Mouse (Mus musculus) C2C12 (cell line): ENCODE results near the gene Fam193b. TPM values are rescaled to one million over a fixed set of nuclear protein-coding genes. Genes with fewer than 3 reads are reported as not detected.
"Not testable (repeated sequence)": the region's sequence is repeated elsewhere in the genome, so short reads cannot be mapped to it uniquely, and the experiment has no call there.

Experiments used
- H3K27me3 ChIP-seq: one replicate; pipeline ENCODE4 v1.6.1; 2011; ENCODE audit not compliant: control insufficient read depth, insufficient read depth, insufficient read length
- H3K36me3 ChIP-seq: one replicate; pipeline ENCODE4 v1.6.1; 2011; ENCODE audit not compliant: control insufficient read depth, insufficient read depth
- H3K4me3 ChIP-seq: one replicate; pipeline ENCODE4 v1.5.1; 2011; ENCODE audit warnings: mild to moderate bottlenecking, control low read depth; ENCODE audit not compliant: poor library complexity, insufficient read depth, severe bottlenecking
- H3K79me2 ChIP-seq: one replicate; pipeline ENCODE4 v1.6.1; 2011; ENCODE audit not compliant: control insufficient read depth, insufficient read depth
- H3K79me3 ChIP-seq: one replicate; pipeline ENCODE4 v1.6.1; 2011; ENCODE audit warnings: low read depth, control low read depth
- H3ac ChIP-seq: one replicate; pipeline ENCODE3; 2011; ENCODE audit warnings: low read depth; ENCODE audit not compliant: control insufficient read depth, insufficient read length
- CEBPB ChIP-seq: IDR thresholded peaks from one replicate; pipeline ENCODE4 v1.6.1; 2011; ENCODE audit warnings: low read depth, mild to moderate bottlenecking, control low read depth, moderate library complexity
- CTCF ChIP-seq: IDR thresholded peaks from one replicate; pipeline ENCODE4 v1.5.1; 2011; ENCODE audit not compliant: control insufficient read depth, insufficient read depth, insufficient read length
- FOSL1 ChIP-seq: IDR thresholded peaks from one replicate; pipeline ENCODE4 v1.8.0; 2011; ENCODE audit warnings: mild to moderate bottlenecking, low read length; ENCODE audit not compliant: poor library complexity, insufficient read depth, severe bottlenecking
- MAX ChIP-seq: IDR thresholded peaks from one replicate; pipeline ENCODE4 v1.6.1; 2011; ENCODE audit warnings: mild to moderate bottlenecking, control low read depth
- MYOD1 ChIP-seq: IDR thresholded peaks from one replicate; pipeline ENCODE4 v1.6.1; 2011; ENCODE audit warnings: low read depth; ENCODE audit not compliant: control insufficient read depth, insufficient read length
- MYOG ChIP-seq: IDR thresholded peaks from one replicate; pipeline ENCODE4 v1.6.1; 2011; ENCODE audit not compliant: control insufficient read depth, insufficient read length; ENCODE audit errors: extremely low read depth
- USF1 ChIP-seq: IDR thresholded peaks from one replicate; pipeline ENCODE4 v1.6.1; 2011; ENCODE audit warnings: low read depth, mild to moderate bottlenecking, control low read depth, moderate library complexity
- polyA plus RNA-seq: library from polyadenylated mRNA; unstranded; fragments of >200 nt; fragmentation: generic; extraction: Trizol; gene quantifications from one replicate; pipeline ENCODE4 v1.2.1, GENCODE M21; 2012; ENCODE audit warnings: missing spikeins

The Fam193b gene
- polyA plus RNA-seq, 1 experiment: 15.9 TPM

- no peak overlapping the region for H3ac ChIP-seq
- H3K79me2 ChIP-seq: peaks cover 51% of the 10 kb centered on the region
- H3K79me3 ChIP-seq: peaks cover 18% of the 10 kb centered on the region
- H3K4me3 ChIP-seq: no peak overlapping the region
- no peaks in the 10 kb centered on the region for H3K27me3 ChIP-seq
- no peak for TF ChIP-seq MAX
- TF ChIP-seq CTCF: no peak
- TF ChIP-seq USF1: no peak
- TF ChIP-seq CEBPB: no peak
- no peak for TF ChIP-seq MYOD1
- TF ChIP-seq MYOG: no peak
- no peak for TF ChIP-seq FOSL1
- H3K36me3 ChIP-seq: peaks cover 41% of the 10 kb centered on the region
These were observed 25.9 kb upstream of the Fam193b start for GRCm38 (mm10) chr13:55596802-55597201.

GRCm38 (mm10) chr13:55595375-55595774, 24.5 kb upstream of the Fam193b start:
- no peak overlapping the region for H3ac ChIP-seq
- H3K79me2 ChIP-seq: peaks cover 38% of the 10 kb centered on the region
- no peaks in the 10 kb centered on the region for H3K27me3 ChIP-seq
- H3K79me3 ChIP-seq: peaks cover 18% of the 10 kb centered on the region
- no peak for TF ChIP-seq USF1
- no peak for TF ChIP-seq MAX
- TF ChIP-seq CTCF: no peak
- no peak for TF ChIP-seq FOSL1
- no peak for TF ChIP-seq MYOG
- no peak for TF ChIP-seq MYOD1
- TF ChIP-seq CEBPB: no peak
- H3K4me3 ChIP-seq: no peak overlapping the region
- peaks cover 41% of the 10 kb centered on the region for H3K36me3 ChIP-seq

GRCm38 (mm10) chr13:55593254-55593747, 22.4 kb upstream of the Fam193b start:
- Histone ChIP-seq H3K4me3 (peak overlapping the region; percentile 93), H3K27me3 (no peaks in the 10 kb centered on the region), H3K36me3 (peaks cover 41% of the 10 kb centered on the region), H3K79me2 (peaks cover 33% of the 10 kb centered on the region), H3ac (peak overlapping the region; percentile 80), H3K79me3 (peaks cover 18% of the 10 kb centered on the region)
- no peak for TF ChIP-seq MYOG
- TF ChIP-seq CEBPB: no peak
- no peak for TF ChIP-seq MAX
- no peak for TF ChIP-seq CTCF
- no peak for TF ChIP-seq FOSL1
- no peak for TF ChIP-seq MYOD1

- Histone ChIP-seq H3K27me3 (no peaks in the 10 kb centered on the region), H3K36me3 (peaks cover 36% of the 10 kb centered on the region), H3K79me3 (peaks cover 18% of the 10 kb centered on the region), H3K4me3 (peak overlapping the region; percentile 93), H3K79me2 (peaks cover 33% of the 10 kb centered on the region), H3ac (peak overlapping the region; percentile 80)
- TF ChIP-seq MAX: peak; percentile 59
- TF ChIP-seq CEBPB: no peak
These were observed 21.8 kb upstream of the Fam193b start for GRCm38 (mm10) chr13:55592512-55593253.

- Histone ChIP-seq H3K79me2 (peaks cover 33% of the 10 kb centered on the region), H3K79me3 (peaks cover 18% of the 10 kb centered on the region), H3K4me3 (no peak overlapping the region), H3K27me3 (no peaks in the 10 kb centered on the region), H3K36me3 (peaks cover 30% of the 10 kb centered on the region), H3ac (no peak overlapping the region)
- no peak for TF ChIP-seq MYOG
- no peak for TF ChIP-seq USF1
- TF ChIP-seq MAX: no peak
- TF ChIP-seq CTCF: no peak
- TF ChIP-seq MYOD1: no peak
These were observed 21.1 kb upstream of the Fam193b start for GRCm38 (mm10) chr13:55591961-55592490.

GRCm38 (mm10) chr13:55578086-55578485, 7.2 kb upstream of the Fam193b start:
- H3K4me3 ChIP-seq: no peak overlapping the region
- H3K27me3 ChIP-seq: no peaks in the 10 kb centered on the region
- no peaks in the 10 kb centered on the region for H3K79me3 ChIP-seq
- TF ChIP-seq MYOD1 (no peak), MYOG (no peak), CEBPB (no peak), MAX (no peak), FOSL1 (no peak), CTCF (no peak), USF1 (no peak)
- H3ac ChIP-seq: no peak overlapping the region
- H3K36me3 ChIP-seq: no peaks in the 10 kb centered on the region
- H3K79me2 ChIP-seq: no peaks in the 10 kb centered on the region

- not testable (repeated sequence) for H3K79me3 ChIP-seq, H3K36me3 ChIP-seq, H3ac ChIP-seq, H3K79me2 ChIP-seq, H3K27me3 ChIP-seq, H3K4me3 ChIP-seq
These were observed 6.0 kb upstream of the Fam193b start for GRCm38 (mm10) chr13:55576872-55577271.
